Mouse (Mus musculus) heart, adult 18-20 months (tissue): ENCODE measurements at regions not wholly inside any gene's neighbourhood (a gene's known extent, or its start where the extent isn't known, plus 50 kb on each side); places are given as distances from the start of the nearest gene placed in this dataset.
"Not testable (repeated sequence)": the region's sequence is repeated elsewhere in the genome, so short reads cannot be mapped to it uniquely, and the experiment has no call there.

ENCODE experiments used
- DNase-seq, 2 experiments: peaks; one replicate each; pipeline ENCODE4 v3.0.0; 2021 to 2022; ENCODE audit warnings: mixed read lengths in 1 of 2

DNA sequence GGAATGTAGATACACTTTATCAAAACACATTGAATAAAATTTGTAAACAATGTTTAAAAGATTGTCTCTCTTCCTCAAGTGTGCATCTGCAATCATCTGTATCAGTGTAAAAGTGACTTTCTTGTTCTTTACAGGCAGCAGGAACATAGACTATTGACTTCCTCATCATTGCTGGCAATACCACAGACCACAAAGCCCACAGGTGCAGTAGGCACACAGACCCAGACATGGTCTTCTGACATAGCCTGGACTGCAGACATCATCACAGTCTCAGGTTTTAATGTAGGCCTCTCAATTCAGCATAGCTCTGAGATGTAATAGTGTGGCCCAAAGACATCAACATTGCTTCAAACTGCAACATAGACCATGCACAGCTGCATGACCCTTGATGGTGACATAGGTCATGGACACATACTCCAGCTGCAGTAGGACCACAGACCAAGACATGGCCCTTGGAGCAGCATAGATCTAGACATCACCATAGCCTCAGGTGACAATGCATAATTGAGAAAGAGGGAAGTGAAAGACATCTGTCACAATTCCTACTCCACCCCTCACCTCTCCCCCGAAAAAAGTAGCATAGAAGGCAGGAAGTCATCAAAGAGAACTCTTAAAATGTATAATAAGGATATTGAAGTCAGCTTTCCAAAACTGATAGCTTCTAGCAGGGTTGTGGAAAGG, 74.1 kb upstream of the Speer2 start:
- DNase-seq, result no peak

DNA sequence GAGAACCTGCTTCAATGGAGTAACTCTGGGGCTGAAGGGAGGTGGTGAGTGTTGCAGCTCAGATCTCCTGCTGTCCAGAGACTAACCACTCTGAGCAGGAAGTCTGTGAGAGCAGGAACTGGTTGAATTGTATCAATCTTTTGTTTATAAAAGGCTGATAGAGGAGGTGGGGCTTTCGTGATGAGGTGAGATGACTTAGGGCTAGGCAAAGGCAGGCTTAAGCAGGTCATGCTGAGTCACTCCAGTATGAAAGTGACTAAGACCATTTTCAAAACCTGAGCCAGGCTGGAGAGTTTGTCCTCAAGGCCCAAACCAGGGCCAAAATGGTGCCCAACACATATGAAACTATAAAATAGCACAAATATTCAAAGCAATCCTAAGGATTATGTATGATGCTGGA, 80.1 kb upstream of the Speer2 start:
- DNase-seq, result no peak

DNA sequence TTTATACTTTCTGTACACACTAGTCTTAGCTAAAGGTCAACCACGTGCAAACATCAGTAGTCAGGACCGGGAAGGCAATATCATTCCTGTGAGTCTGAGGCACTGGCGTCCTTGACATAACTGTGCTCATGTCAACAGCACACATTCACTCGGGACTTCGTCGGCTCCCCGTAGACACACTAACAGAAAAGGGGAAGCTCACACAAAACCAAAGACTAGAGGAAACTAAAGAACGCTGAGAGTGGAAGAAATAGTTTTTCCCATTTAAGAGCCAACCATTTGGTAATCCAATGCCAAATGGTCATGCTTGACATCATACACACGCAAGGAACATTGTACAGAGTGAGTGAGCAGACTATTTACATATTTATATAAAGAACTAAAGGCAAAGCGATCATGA, 85.2 kb upstream of the Speer2 start:
- no peak for DNase-seq

- no peak for DNase-seq
Measured at GRCm38 (mm10) chr16:69949339-69949738, 85.8 kb upstream of the Speer2 start.

- DNase-seq, result no peak
Measured at GRCm38 (mm10) chr16:69951581-69951980, 88.0 kb upstream of the Speer2 start.

DNA sequence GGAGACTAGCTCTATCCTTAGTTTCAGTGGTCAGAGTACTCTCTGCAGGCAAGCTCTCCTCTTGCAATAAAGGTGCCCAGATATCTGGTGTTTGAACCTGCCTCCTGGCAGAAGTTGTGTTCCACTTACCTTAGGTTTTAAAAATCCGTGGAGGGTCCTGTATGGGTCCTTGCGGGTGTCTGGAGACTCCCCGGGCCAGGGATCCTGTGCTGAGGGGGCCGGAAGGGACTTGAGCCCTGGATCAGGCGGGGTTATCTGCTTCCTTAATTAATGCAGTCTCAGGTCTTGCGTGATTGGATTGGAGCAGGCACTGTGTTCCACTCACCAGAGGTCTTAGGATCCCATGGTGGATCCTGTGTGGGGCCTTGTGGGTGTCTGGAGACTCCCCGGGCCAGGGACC, 103.0 kb upstream of the Speer2 start:
- DNase-seq, result not testable (repeated sequence)

- no peak for DNase-seq
Measured at GRCm38 (mm10) chr16:69979813-69980527, 116.4 kb upstream of the Speer2 start.

DNA sequence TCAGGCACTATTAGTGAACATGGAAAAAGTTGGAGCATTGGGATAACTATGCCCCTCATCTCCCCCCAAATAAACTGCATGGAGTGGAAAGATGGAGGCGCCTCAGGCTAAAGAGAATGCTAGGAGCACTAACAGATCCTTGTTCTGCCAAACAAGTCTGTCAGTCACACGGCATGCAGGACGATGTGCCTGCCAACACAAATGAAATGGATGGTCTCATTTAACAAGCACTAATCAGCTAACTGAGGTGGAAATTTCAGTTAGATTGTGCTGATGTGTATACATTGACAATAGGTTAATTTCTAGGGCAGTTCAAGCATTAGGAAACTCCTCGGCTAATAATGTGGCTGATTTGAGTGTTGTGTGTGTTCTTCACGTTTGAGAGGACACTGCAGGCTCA, 120.8 kb upstream of the Speer2 start:
- no peak for DNase-seq

- DNase-seq, result no peak
Measured at GRCm38 (mm10) chr16:69991907-69992470, 128.4 kb upstream of the Speer2 start.

GRCm38 (mm10) chr16:69992715-69993114, 129.2 kb upstream of the Speer2 start:
- DNase-seq, result no peak

GRCm38 (mm10) chr16:70006863-70007262, 143.3 kb upstream of the Speer2 start:
- no peak for DNase-seq

DNA sequence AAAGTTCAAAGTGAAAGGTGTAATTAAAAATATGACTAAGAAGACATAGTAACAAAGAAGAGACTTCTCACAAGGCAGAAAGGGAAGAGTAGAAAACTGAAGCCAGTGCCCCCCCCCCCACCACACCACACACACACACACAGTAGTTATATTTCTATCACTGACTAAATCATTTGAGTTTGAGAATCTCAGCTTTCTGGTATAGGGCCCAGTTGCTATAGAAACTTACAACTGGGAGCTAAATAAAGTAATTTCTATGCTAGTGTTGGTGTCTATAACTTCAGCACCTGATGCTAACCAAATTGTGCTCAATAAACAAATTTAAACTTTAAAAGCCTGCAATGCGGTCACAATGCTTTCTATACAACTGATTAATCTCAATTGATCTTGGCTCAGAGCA, 153.4 kb upstream of the Speer2 start:
- no peak for DNase-seq

DNA sequence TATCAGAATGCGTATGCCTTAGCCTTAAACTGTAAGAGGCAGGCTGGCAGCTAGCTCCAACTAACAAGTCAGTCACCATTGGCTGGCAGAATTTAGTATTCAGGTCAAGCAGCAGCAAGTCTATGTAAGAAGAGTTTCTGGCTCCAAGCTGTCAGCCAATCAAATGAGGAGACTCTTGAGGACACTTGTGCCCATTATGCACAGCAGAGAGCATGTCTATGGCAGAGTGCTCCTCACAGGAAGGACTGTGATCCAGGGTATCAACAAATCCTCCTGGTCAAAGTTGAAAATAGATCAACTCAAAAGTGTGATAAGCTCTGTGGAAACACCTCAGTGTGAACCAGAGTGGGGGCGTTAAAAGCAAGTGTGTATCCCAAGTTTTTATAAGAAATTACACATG, 156.0 kb upstream of the Speer2 start:
- no peak for DNase-seq

GRCm38 (mm10) chr16:70021436-70021835, 157.9 kb upstream of the Speer2 start:
- DNase-seq, result no peak

DNA sequence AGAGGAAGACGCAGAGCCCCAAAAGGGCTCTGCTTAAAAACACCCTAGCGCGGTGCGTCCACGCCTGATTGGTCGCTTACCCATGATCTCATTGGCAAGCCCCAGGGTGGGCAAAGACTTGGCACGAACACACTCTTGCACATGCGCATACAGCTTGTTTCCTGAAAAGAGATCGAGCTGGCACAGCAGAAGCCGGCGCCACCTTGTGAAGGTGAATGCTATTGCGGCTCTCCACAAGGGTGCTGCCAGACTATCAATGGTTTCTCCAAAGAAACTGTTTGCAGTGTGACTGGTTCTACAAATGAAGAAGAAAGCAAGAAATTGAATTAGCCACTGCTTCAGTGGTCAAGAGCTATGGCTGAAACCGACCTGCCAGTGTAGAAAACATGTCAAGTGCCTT, 165.1 kb upstream of the Speer2 start:
- no peak for DNase-seq

DNA sequence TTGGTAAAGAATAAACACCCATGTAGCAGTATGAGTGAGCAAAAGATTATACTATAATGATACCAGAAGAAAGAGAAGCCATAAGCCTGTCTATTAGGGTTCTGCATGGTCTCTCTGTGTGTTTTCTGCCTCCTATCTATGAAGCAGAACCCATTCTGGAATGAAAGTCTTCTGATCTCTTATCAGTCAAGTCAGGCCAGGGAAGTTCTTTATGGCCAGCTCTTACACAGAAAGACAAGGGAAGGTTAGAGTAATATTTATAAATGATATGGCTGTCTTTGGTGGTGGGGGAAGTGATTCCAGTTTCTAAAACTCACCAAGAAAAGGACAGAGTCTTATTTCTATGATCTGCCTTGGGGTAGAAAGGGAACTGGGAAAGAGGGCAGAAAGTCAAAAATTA, 182.0 kb upstream of the Speer2 start:
- no peak for DNase-seq

DNA sequence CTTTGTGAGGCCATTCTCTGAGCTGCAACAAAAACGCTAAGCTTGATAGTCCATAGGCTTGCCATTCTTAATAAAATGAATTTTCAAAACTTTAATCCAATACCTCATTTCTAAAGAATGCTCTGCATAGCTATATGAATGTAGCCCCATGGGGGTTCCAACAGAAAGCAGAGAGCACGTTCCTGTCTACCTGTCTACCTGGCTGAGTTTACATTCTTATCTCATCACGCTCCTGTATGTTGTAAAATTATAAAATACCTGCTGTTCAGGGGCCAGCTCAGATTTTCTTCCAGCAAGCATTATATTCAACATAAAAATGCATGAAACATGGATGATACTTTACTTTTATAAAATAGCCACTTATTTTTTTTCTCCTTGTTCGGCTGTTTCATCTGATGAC, 182.5 kb upstream of the Speer2 start:
- no peak for DNase-seq

GRCm38 (mm10) chr16:70049850-70050249, 186.3 kb upstream of the Speer2 start:
- DNase-seq, result no peak

DNA sequence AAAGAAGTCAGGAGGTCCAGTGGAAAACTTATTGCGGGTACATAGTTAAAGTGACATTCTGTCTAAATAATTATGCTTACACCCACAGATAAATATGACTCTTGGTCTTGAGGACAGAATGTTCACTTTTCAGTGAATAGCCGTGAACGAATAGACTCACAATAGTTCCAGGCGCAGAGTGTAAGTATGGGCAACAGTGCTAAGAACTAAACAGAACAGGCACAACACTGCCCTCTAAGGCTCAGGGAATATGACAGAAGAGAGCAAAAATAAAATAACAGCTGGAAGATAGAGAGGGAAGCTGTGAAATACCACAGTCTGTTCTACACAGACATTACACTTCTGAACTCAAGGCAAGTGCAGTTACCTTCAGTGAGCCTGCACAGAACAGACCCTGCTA, 207.9 kb upstream of the Speer2 start:
- DNase-seq, result no peak

DNA sequence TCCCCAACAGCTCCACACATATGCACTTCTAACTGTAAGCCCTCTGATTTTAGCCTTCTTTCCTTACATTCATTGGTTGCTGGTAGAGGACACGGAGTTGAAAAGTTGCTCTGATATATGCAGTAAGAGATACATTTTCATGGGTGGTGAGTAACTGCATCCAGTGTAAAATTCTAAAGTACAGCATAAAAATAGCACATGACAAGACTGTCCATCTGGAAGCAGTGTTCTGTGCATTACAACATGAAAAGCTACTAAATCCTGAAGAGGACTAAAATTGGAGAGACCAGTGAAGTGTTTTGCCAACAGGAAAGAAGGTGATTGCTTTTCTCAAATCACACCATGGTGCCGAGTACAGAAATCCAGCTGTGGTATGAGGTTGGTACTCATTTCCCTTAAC, 210.2 kb upstream of the Speer2 start:
- no peak for DNase-seq

GRCm38 (mm10) chr16:70079497-70079896, 216.0 kb upstream of the Speer2 start:
- no peak for DNase-seq

GRCm38 (mm10) chr16:70091291-70091690, 222.5 kb upstream of the Gbe1 start:
- DNase-seq, result no peak

DNA sequence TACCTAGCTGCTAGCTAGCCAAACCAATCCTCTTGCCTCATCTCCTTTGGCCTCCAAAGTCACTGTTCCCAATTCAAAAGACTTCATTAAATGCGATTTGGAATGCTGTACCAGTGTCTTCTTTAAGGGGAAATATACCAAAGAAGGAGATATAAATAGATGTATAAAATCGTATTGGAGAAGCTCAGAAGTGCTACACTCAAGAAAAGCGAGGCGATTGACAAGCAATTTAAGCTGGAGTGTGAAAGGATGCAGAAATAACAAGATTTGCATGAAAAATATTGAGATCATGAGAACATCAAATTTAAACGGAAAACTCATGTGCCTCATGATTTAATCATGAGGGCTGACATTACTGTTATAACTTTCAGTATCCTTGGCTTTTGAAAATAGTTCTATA, 221.8 kb upstream of the Gbe1 start:
- DNase-seq, result no peak

DNA sequence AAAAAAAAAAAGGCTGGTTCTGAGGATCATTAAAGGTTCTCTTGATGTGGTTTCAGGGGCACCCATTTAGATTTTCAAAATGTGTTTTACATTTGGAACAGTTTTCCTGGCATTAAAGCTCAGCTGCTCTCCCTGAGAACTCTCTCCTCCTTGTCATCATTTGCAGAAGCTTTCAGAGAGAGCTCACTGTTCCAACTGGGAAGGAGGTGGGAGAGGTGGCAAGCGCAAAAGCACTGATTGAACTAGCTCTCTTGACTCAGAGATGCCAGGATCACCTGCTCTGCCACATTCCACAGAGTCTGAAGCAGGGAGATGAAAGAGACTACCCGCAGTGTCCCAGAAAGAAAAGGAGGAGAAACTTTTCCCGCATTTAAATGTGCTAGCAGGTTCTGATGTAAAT, 220.5 kb upstream of the Gbe1 start:
- DNase-seq, result no peak
